9 mouse cellular contexts compared by ENCODE assay signal in genomic region chr7:19165656-19166423, GRCm38 (mm10). TPM values are rescaled to one million over a fixed set of nuclear protein-coding genes. Genes with fewer than 3 reads are reported as not detected.
A peak's percentile ranks its signal among the peaks of the same experiment; 100 is the strongest.
DNase-seq lines count a peak whose midpoint lies in the region; ATAC-seq lines count a peak whose summit lies in the region.
"Had no signal": no experiment of that assay in that cellular context is flagged by ENCODE, and none has a peak within 500 bp of the region (broad histone marks: within the 10 kb centered on the region; RNA-seq: fewer than 3 reads in every experiment).

TSS of gene Gipr (minus strand) at chr7:19166127.

- peaks cover 17% of the 10 kb centered on the region; the same call in 1 of the 2 replicates for H3K4me1 ChIP-seq in kidney, embryonic 14.5 days (ENCODE audit: control insufficient read depth, insufficient read depth, low read length)
- peaks cover 25% of the 10 kb centered on the region for H3K4me1 ChIP-seq in embryonic facial prominence, embryonic 13.5 days
- peaks cover 7% of the 10 kb centered on the region for H3K4me1 ChIP-seq in hindbrain, embryonic 11.5 days (replicated peaks; ENCODE audit: control insufficient read depth, insufficient read depth, low read length)
- peaks cover 36% of the 10 kb centered on the region for H3K4me1 ChIP-seq in midbrain, embryonic 10.5 days

- 13% methylated on average over 14 of the region's 14 CpGs for WGBS in kidney, embryonic 14.5 days
- 14% methylated on average over 14 of the region's 14 CpGs for WGBS in embryonic facial prominence, embryonic 13.5 days
- 15% methylated on average over 14 of the region's 14 CpGs for WGBS in hindbrain, embryonic 11.5 days
- WGBS in midbrain, embryonic 10.5 days, result 16% methylated on average over 14 of the region's 14 CpGs

- peak within 1 kb of the TSS; percentile 31; the same call in 1 of the 2 replicates for H3K4me2 ChIP-seq in kidney, embryonic 14.5 days (replicated peaks; ENCODE audit: low read depth, low read length)
- peak within 1 kb of the TSS; percentile 48 for H3K4me2 ChIP-seq in embryonic facial prominence, embryonic 13.5 days
- no peak within 1 kb of the TSS for H3K4me2 ChIP-seq in hindbrain, embryonic 11.5 days (replicated peaks; ENCODE audit: low read depth, low read length)

- no peaks in the 10 kb centered on the region; the same call in 1 of the 2 replicates for H3K27me3 ChIP-seq in kidney, embryonic 14.5 days (ENCODE audit: control insufficient read depth, insufficient read depth, low read length)
- peaks cover 48% of the 10 kb centered on the region for H3K27me3 ChIP-seq in embryonic facial prominence, embryonic 13.5 days
- peaks cover 14% of the 10 kb centered on the region for H3K27me3 ChIP-seq in hindbrain, embryonic 11.5 days (ENCODE audit: control insufficient read depth, insufficient read depth, low read length)
- peaks cover 68% of the 10 kb centered on the region for H3K27me3 ChIP-seq in midbrain, embryonic 10.5 days (ENCODE audit: low read depth, poor library complexity, severe bottlenecking)

- 0 out of 2 replicates have a peak within 1 kb of the TSS, but pooled peaks have one; percentile 12 for H3K4me3 ChIP-seq in kidney, embryonic 14.5 days (ENCODE audit: low read length)
- peak within 1 kb of the TSS; percentile 7; the same call in 1 of the 2 replicates for H3K4me3 ChIP-seq in embryonic facial prominence, embryonic 13.5 days
- no peak within 1 kb of the TSS for H3K4me3 ChIP-seq in hindbrain, embryonic 11.5 days (ENCODE audit: low read depth, low read length)
- H3K4me3 ChIP-seq in midbrain, embryonic 10.5 days, result peak within 1 kb of the TSS; percentile 32
- H3K4me3 ChIP-seq: erythroblast, embryonic 14.5 days had no signal

- H3K27ac ChIP-seq in kidney, embryonic 14.5 days (ENCODE audit: low read depth, low read length), result no peak within 1 kb of the TSS
- H3K27ac ChIP-seq in embryonic facial prominence, embryonic 13.5 days, result no peak within 1 kb of the TSS
- H3K27ac ChIP-seq in hindbrain, embryonic 11.5 days (ENCODE audit: low read depth, low read length), result no peak within 1 kb of the TSS
- 0 out of 2 replicates have a peak within 1 kb of the TSS, but pooled peaks have one; percentile 42 for H3K27ac ChIP-seq in midbrain, embryonic 10.5 days (replicated peaks)

- H3K9me3 ChIP-seq in kidney, embryonic 14.5 days (ENCODE audit: control insufficient read depth, low read length), result no peaks in the 10 kb centered on the region
- H3K9me3 ChIP-seq in embryonic facial prominence, embryonic 13.5 days, result no peaks in the 10 kb centered on the region
- no peaks in the 10 kb centered on the region for H3K9me3 ChIP-seq in hindbrain, embryonic 11.5 days (ENCODE audit: control insufficient read depth, low read length)
- peaks cover 4% of the 10 kb centered on the region; the same call in 1 of the 2 replicates for H3K9me3 ChIP-seq in midbrain, embryonic 10.5 days (replicated peaks)

- H3K9ac ChIP-seq in kidney, embryonic 14.5 days (ENCODE audit: low read depth, low read length), result no peak within 1 kb of the TSS
- H3K9ac ChIP-seq in embryonic facial prominence, embryonic 13.5 days, result 0 out of 2 replicates have a peak within 1 kb of the TSS, but pooled peaks have one; percentile 27
- no peak within 1 kb of the TSS for H3K9ac ChIP-seq in hindbrain, embryonic 11.5 days (ENCODE audit: low read depth, low read length)

- DNase-seq in kidney, postnatal 14 days, result no peak
- peak; percentile 31 for DNase-seq in hindbrain, embryonic 11.5 days (ENCODE audit: low spot score)
- peak; percentile 31 for DNase-seq in midbrain, embryonic 10.5 days (ENCODE audit: low spot score)
- DNase-seq in urinary bladder, postnatal 25 days (ENCODE audit: low spot score), result no peak
- DNase-seq in layer of hippocampus, postnatal 25 days (ENCODE audit: extremely low spot score in 1 of 2, low spot score in 1 of 2), result no peak

- no peak for ATAC-seq in kidney, embryonic 14.5 days (ENCODE audit: low FRiP score, low TSS enrichment)
- no peak for ATAC-seq in embryonic facial prominence, embryonic 13.5 days (ENCODE audit: insufficient number of reproducible peaks, insufficient read depth, low FRiP score, low TSS enrichment, low read depth)
- peak; percentile 31; the same call in 1 of the 2 replicates for ATAC-seq in hindbrain, embryonic 11.5 days (ENCODE audit: low FRiP score)
- ATAC-seq in erythroblast, adult 5-6 weeks (replicated peaks; ENCODE audit: low FRiP score, poor library complexity, severe bottlenecking), result no peak

- no peaks in the 10 kb centered on the region for H3K36me3 ChIP-seq in kidney, embryonic 14.5 days (ENCODE audit: control insufficient read depth, insufficient read depth, low read length)
- H3K36me3 ChIP-seq in embryonic facial prominence, embryonic 13.5 days, result no peaks in the 10 kb centered on the region
- no peaks in the 10 kb centered on the region for H3K36me3 ChIP-seq in hindbrain, embryonic 11.5 days (ENCODE audit: control insufficient read depth, insufficient read depth, low read length)
- no peaks in the 10 kb centered on the region for H3K36me3 ChIP-seq in midbrain, embryonic 10.5 days

RNA-seq across cellular contexts. Expression of gene Gipr, which starts in this region (rescaled TPM):
- polyA plus RNA-seq in kidney, embryonic 14.5 days (2014; fragmentation: Nextera tagmentation; extraction: Ambion mirVana), result 0.31 and 0.45 TPM in 2 replicates
- polyA plus RNA-seq in embryonic facial prominence, embryonic 13.5 days (2015; fragmentation: Nextera tagmentation; extraction: Ambion mirVana), result 0.37 and 0.56 TPM in 2 replicates
- polyA plus RNA-seq in hindbrain, embryonic 11.5 days (2014; fragmentation: Nextera tagmentation; extraction: Ambion mirVana), result 0.89 and 1.7 TPM in 2 replicates
- 0.60 and 1.5 TPM in 2 replicates for polyA plus RNA-seq in midbrain, embryonic 10.5 days (2016; fragmentation: Nextera tagmentation; extraction: Ambion mirVana)
- total RNA-seq in layer of hippocampus, postnatal 25 days (2021), result under 1 TPM; 0.37 to 0.77 TPM
- 0.42 TPM in 1 of 2 replicates, not detected in the other for total RNA-seq in erythroblast, adult 5-6 weeks (2015; ENCODE audit: low replicate concordance)
- total RNA-seq in erythroblast, adult 5-6 weeks (2017; ENCODE audit: low replicate concordance), result not detected in 2 replicates
- polyA plus RNA-seq: erythroblast, embryonic 14.5 days had no signal

Comparison
In these comparisons a context has a peak if more than half of its experiments do, and no peak if none do; other contexts are left out.
1. DNase-seq: peak in hindbrain, embryonic 11.5 days (single experiment) and midbrain, embryonic 10.5 days (single experiment); none in kidney, postnatal 14 days (single experiment), urinary bladder, postnatal 25 days (single experiment) and layer of hippocampus, postnatal 25 days (0 of 2).